16 mouse cellular contexts compared by ENCODE assay signal in the genomic region with DNA sequence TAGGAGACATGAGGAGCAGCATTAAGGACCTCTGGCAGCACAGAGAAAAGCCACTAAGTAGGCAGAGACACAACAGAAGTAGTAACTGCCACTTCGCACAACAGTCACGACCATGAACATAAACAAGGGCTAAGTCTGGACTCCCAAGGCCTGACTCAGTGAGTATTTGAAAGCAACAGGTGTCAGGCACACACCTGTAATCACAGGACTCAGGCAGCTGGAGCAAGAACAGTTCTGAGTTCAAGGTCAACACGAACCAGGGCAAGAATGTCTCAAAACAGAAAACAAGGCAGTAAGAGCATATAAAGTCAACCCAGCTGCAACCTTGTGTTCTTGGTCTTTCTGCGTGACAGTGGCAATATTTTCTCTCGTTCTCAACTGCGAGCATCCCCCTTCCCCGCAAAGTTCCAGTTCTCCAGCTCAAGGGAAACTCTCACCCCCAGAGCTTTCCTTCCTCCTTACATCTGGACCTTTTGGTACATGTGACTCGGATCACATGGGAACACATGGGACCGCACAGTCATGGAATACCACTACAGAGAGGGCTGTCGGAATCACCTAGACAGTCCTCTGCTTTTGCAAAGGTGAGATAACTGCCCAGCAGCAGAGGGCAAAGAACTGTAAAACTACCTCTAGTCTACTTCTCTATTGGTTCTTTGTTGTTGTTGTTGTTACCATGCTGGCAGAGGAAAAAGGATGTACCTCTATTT. TPM values are rescaled to one million over a fixed set of nuclear protein-coding genes. Genes with fewer than 3 reads are reported as not detected.
A peak's percentile ranks its signal among the peaks of the same experiment; 100 is the strongest.
DNase-seq lines count a peak whose midpoint lies in the region; ATAC-seq and TF ChIP-seq lines count a peak whose summit lies in the region.
"Had no signal": no experiment of that assay in that cellular context is flagged by ENCODE, and none has a peak within 500 bp of the region (broad histone marks: within the 10 kb centered on the region; RNA-seq: fewer than 3 reads in every experiment).

No protein-coding gene starts in this region.

- H3K27ac ChIP-seq in heart, embryonic 10.5 days: peak overlapping the region; percentile 16; the same call in 1 of the 2 replicates
- no peak overlapping the region for H3K27ac ChIP-seq in liver, embryonic 12.5 days
- peak overlapping the region; percentile 47 for H3K27ac ChIP-seq in ES-Bruce4 (ENCODE audit: insufficient read depth, low read length)
- no peak overlapping the region for H3K27ac ChIP-seq in liver, postnatal 0 days (ENCODE audit: low read depth)
- H3K27ac ChIP-seq in left cerebral cortex, adult 2 months: no peak overlapping the region
- no peak overlapping the region for H3K27ac ChIP-seq in midbrain, embryonic 10.5 days (replicated peaks)
- H3K27ac ChIP-seq: lung, embryonic 15.5 days; neural tube, embryonic 15.5 days; stomach, embryonic 15.5 days had no signal

- DNase-seq in heart, embryonic 10.5 days (ENCODE audit: low spot score): peak; percentile 59
- no peak for DNase-seq in heart, postnatal 36 days
- DNase-seq in liver: no peak
- DNase-seq in liver, postnatal 0 days: no peak
- DNase-seq in left cerebral cortex, adult 2 months (ENCODE audit: extremely low spot score in 1 of 2, low spot score in 2 of 2): no peak
- DNase-seq in midbrain, embryonic 10.5 days (ENCODE audit: low spot score): no peak
- DNase-seq: cerebellum, adult 11-12 months; layer of hippocampus, postnatal 36 days; thymus, postnatal 25 days had no signal

- no peak for TF ChIP-seq CTCF in ES-Bruce4 (IDR thresholded peaks at IDR 0.05; ENCODE audit: low read depth, low read length)
- no peak for TF ChIP-seq CTCF in liver, postnatal 0 days (IDR thresholded peaks at IDR 0.05; ENCODE audit: low read depth)
- TF ChIP-seq CTCF in left cerebral cortex, adult 2 months (IDR thresholded peaks at IDR 0.05): no peak

- no peaks in the 10 kb centered on the region for H3K9me3 ChIP-seq in heart, embryonic 10.5 days
- H3K9me3 ChIP-seq in liver, embryonic 12.5 days (replicated peaks): no peaks in the 10 kb centered on the region
- no peaks in the 10 kb centered on the region for H3K9me3 ChIP-seq in ES-Bruce4 (replicated peaks; ENCODE audit: control insufficient read depth, insufficient read depth, low read length, poor library complexity, severe bottlenecking)
- no peaks in the 10 kb centered on the region for H3K9me3 ChIP-seq in liver, postnatal 0 days (ENCODE audit: low read length)
- no peaks in the 10 kb centered on the region for H3K9me3 ChIP-seq in midbrain, embryonic 10.5 days (replicated peaks)
- H3K9me3 ChIP-seq: lung, embryonic 15.5 days; neural tube, embryonic 15.5 days; stomach, embryonic 15.5 days had no signal

- intact Hi-C loops in heart, postnatal 36 days (cut with DNase I): no loop called here
- intact Hi-C loops in left cerebral cortex, adult 2 months (cut with DNase I): no loop called here

- peak overlapping the region; percentile 35 for H3K9ac ChIP-seq in liver, embryonic 12.5 days
- 0 out of 2 replicates have a peak overlapping the region, but pooled peaks have one; percentile 19 for H3K9ac ChIP-seq in ES-Bruce4 (ENCODE audit: low read depth, poor library complexity, severe bottlenecking)
- H3K9ac ChIP-seq in liver, postnatal 0 days (replicated peaks): 0 out of 2 replicates have a peak overlapping the region, but pooled peaks have one; percentile 5
- H3K9ac ChIP-seq: lung, embryonic 15.5 days; neural tube, embryonic 15.5 days; stomach, embryonic 15.5 days had no signal

- H3K27me3 ChIP-seq in heart, embryonic 10.5 days (ENCODE audit: insufficient read depth, poor library complexity, severe bottlenecking): no peaks in the 10 kb centered on the region
- H3K27me3 ChIP-seq in liver, embryonic 12.5 days (replicated peaks): no peaks in the 10 kb centered on the region
- H3K27me3 ChIP-seq in ES-Bruce4 (ENCODE audit: control insufficient read depth, insufficient read depth, low read length, poor library complexity, severe bottlenecking): no peaks in the 10 kb centered on the region
- no peaks in the 10 kb centered on the region for H3K27me3 ChIP-seq in liver, postnatal 0 days (ENCODE audit: insufficient read depth, low read length)
- no peaks in the 10 kb centered on the region for H3K27me3 ChIP-seq in midbrain, embryonic 10.5 days (ENCODE audit: low read depth, poor library complexity, severe bottlenecking)
- H3K27me3 ChIP-seq: lung, embryonic 15.5 days; neural tube, embryonic 15.5 days; stomach, embryonic 15.5 days had no signal

- no peak for TF ChIP-seq POLR2A in ES-Bruce4 (IDR thresholded peaks at IDR 0.05; ENCODE audit: insufficient read depth, low read length)

- TF ChIP-seq EP300 in ES-Bruce4 (IDR thresholded peaks at IDR 0.05; ENCODE audit: insufficient read depth, low read depth, low read length): peak; percentile 50; the same call in 1 of the 2 replicates
- no peak for TF ChIP-seq EP300 in liver, postnatal 0 days (IDR thresholded peaks at IDR 0.05; ENCODE audit: low read depth)

- 87% methylated on average over 10 of the region's 10 CpGs for WGBS in heart, embryonic 10.5 days
- WGBS in liver, embryonic 12.5 days (ENCODE audit: insufficient replicate concordance): 85% methylated on average over 10 of the region's 10 CpGs
- 80% methylated on average over 10 of the region's 10 CpGs for WGBS in liver, postnatal 0 days (ENCODE audit: insufficient replicate concordance)
- WGBS in midbrain, embryonic 10.5 days: 91% methylated on average over 10 of the region's 10 CpGs

- H3K4me1 ChIP-seq in heart, embryonic 10.5 days: peaks cover 76% of the 10 kb centered on the region
- H3K4me1 ChIP-seq in liver, embryonic 12.5 days: peaks cover 88% of the 10 kb centered on the region
- peaks cover 4% of the 10 kb centered on the region for H3K4me1 ChIP-seq in ES-Bruce4 (ENCODE audit: control insufficient read depth, insufficient read depth, low read length)
- peaks cover 43% of the 10 kb centered on the region for H3K4me1 ChIP-seq in liver, postnatal 0 days (ENCODE audit: insufficient read depth)
- H3K4me1 ChIP-seq in midbrain, embryonic 10.5 days: peaks cover 4% of the 10 kb centered on the region; the same call in 1 of the 2 replicates
- H3K4me1 ChIP-seq: neural tube, embryonic 15.5 days had no signal

- H3K4me2 ChIP-seq in liver, embryonic 12.5 days: no peak overlapping the region
- H3K4me2 ChIP-seq in liver, postnatal 0 days (ENCODE audit: low read depth, low read length): no peak overlapping the region
- H3K4me2 ChIP-seq: lung, embryonic 15.5 days; neural tube, embryonic 15.5 days; stomach, embryonic 15.5 days had no signal

- H3K36me3 ChIP-seq in heart, embryonic 10.5 days: 0 out of 2 replicates have a peak, but pooled peaks cover 3% of the 10 kb centered on the region
- peaks cover 59% of the 10 kb centered on the region for H3K36me3 ChIP-seq in liver, embryonic 12.5 days
- H3K36me3 ChIP-seq in ES-Bruce4 (ENCODE audit: control insufficient read depth, insufficient read depth, low read length, poor library complexity, severe bottlenecking): no peaks in the 10 kb centered on the region; the same call in 1 of the 2 replicates
- peaks cover 18% of the 10 kb centered on the region for H3K36me3 ChIP-seq in liver, postnatal 0 days (replicated peaks; ENCODE audit: insufficient read depth, low read length)
- H3K36me3 ChIP-seq in midbrain, embryonic 10.5 days: no peaks in the 10 kb centered on the region
- H3K36me3 ChIP-seq: neural tube, embryonic 15.5 days; stomach, embryonic 15.5 days had no signal

- no peak overlapping the region for H3K4me3 ChIP-seq in heart, embryonic 10.5 days
- H3K4me3 ChIP-seq in liver, embryonic 12.5 days: no peak overlapping the region
- H3K4me3 ChIP-seq in ES-Bruce4 (ENCODE audit: low read depth, low read length): no peak overlapping the region
- H3K4me3 ChIP-seq in liver, postnatal 0 days (ENCODE audit: low read depth, low read length): no peak overlapping the region
- H3K4me3 ChIP-seq in left cerebral cortex, adult 2 months: no peak overlapping the region
- no peak overlapping the region for H3K4me3 ChIP-seq in midbrain, embryonic 10.5 days
- H3K4me3 ChIP-seq: lung, embryonic 15.5 days; neural tube, embryonic 15.5 days; stomach, embryonic 15.5 days had no signal

- no peak for ATAC-seq in liver, embryonic 12.5 days
- ATAC-seq in liver, postnatal 0 days: no peak
- ATAC-seq: forebrain, embryonic 16.5 days; inflammation-experienced regulatory T-cells, adult 6 months had no signal

RNA-seq across cellular contexts. Expression of a gene that starts 17.2 kb away (rescaled TPM):
- polyA plus RNA-seq in heart, embryonic 10.5 days (2016; fragmentation: Nextera tagmentation; extraction: Ambion mirVana): 42.8 and 45.0 TPM in 2 replicates
- total RNA-seq in heart, postnatal 36 days (2021): 10 to 100 TPM; 66.7 to 70.2 TPM
- 51.9 and 53.1 TPM in 2 replicates for polyA plus RNA-seq in liver, embryonic 12.5 days (2016; fragmentation: Nextera tagmentation; extraction: Ambion mirVana)
- polyA plus RNA-seq in ES-Bruce4 (2011; ENCODE audit: insufficient read depth, insufficient read length, low read depth, missing spikeins): 103 and 105 TPM in 2 replicates
- polyA plus RNA-seq in liver, postnatal 0 days (2015; fragmentation: Nextera tagmentation; extraction: Ambion mirVana): 58.7 and 59.4 TPM in 2 replicates
- 10 to 100 TPM; 11.3 to 13.1 TPM for total RNA-seq in left cerebral cortex, adult 2 months (2021)
- 25.8 and 27.7 TPM in 2 replicates for polyA plus RNA-seq in midbrain, embryonic 10.5 days (2016; fragmentation: Nextera tagmentation; extraction: Ambion mirVana)

RNA-seq across cellular contexts. Expression of a gene that starts 28.1 kb away (rescaled TPM):
- polyA plus RNA-seq in heart, embryonic 10.5 days (2016; fragmentation: Nextera tagmentation; extraction: Ambion mirVana): 188 and 209 TPM in 2 replicates
- 100 to 1,000 TPM; 137 to 165 TPM for total RNA-seq in heart, postnatal 36 days (2021)
- polyA plus RNA-seq in liver, embryonic 12.5 days (2016; fragmentation: Nextera tagmentation; extraction: Ambion mirVana): 199 and 204 TPM in 2 replicates
- polyA plus RNA-seq in ES-Bruce4 (2011; ENCODE audit: insufficient read depth, insufficient read length, low read depth, missing spikeins): 775 and 839 TPM in 2 replicates
- polyA plus RNA-seq in liver, postnatal 0 days (2015; fragmentation: Nextera tagmentation; extraction: Ambion mirVana): 86.9 and 90.7 TPM in 2 replicates
- 100 to 1,000 TPM; 282 to 308 TPM for total RNA-seq in left cerebral cortex, adult 2 months (2021)
- polyA plus RNA-seq in midbrain, embryonic 10.5 days (2016; fragmentation: Nextera tagmentation; extraction: Ambion mirVana): 337 and 348 TPM in 2 replicates

Comparison
In these comparisons a context has a peak if more than half of its experiments do, and no peak if none do; other contexts are left out.
1. H3K27ac ChIP-seq: peak in heart, embryonic 10.5 days (single experiment) and ES-Bruce4 (single experiment); none in liver, embryonic 12.5 days (single experiment), liver, postnatal 0 days (single experiment), left cerebral cortex, adult 2 months (single experiment) and midbrain, embryonic 10.5 days (single experiment).
2. Peak in every context shown above with its lines, with median percentiles within 50 percentile points of each other: H3K9ac ChIP-seq.